Mouse (Mus musculus): ENCODE data around the gene Wdpcp.

DNA sequence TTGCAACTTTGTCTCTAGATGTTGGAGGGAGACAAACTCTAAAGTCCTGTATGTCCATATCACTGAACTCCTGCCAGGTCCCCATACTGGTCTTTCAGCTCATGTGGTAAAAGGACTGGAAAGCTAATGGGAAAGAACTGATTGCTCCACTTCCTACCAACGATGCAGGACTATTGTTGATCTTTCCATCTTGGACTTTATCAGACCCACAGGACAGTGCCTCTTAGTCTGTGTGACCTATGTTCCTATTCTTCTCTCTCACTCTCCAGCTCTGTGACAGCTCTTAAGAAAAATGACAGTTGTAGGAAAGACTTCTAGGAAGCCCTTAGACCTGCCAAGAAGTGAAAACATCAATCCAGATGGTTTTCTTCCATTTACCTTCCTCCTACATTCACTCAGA, 25.4 kb upstream of the Wdpcp start:
- TF ChIP-seq TAL1 (conservative IDR thresholded peaks at IDR 0.05; ENCODE audit: low read depth, low read length) (no peak), CTCF (IDR thresholded peaks at IDR 0.05; ENCODE audit: low read depth, low read length) (no peak)
